Mouse (Mus musculus): ENCODE data around the gene 1700029H14Rik. TPM values are rescaled to one million over a fixed set of nuclear protein-coding genes. Genes with fewer than 3 reads are reported as not detected.

1700029H14Rik gene
- polyA plus RNA-seq, 1 experiment from 2014 or later, result not detected

DNA sequence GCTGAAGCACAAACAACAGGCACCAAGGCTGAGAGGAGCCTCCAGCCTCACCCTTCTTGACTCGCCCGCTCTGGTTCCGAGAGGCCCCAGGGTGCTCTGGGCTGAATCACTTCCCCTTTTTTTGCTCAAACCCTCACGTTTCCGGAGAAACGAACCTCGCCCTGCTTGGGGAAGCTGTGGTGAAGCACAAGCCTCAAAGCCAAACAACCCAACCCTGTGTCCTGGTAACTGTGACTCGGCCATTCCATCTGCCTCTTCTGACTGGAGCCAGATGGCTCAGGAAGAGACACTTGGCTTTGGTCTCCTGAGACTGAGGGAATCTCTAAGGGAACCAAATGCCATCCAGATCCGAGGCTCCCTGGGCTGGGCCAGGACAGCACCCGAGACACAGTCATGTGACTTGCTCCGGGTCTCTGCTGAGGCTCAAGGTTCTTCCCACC lies 32.6 kb upstream of the 1700029H14Rik start:
- H3K9ac ChIP-seq, result no peak overlapping the region
- peaks cover 13% of the 10 kb centered on the region; the same call in 1 of the 2 replicates for H3K4me1 ChIP-seq (replicated peaks)
- no peak for ATAC-seq (ENCODE audit: insufficient number of reproducible peaks, low FRiP score)
- H3K4me2 ChIP-seq, result no peak overlapping the region
- no peaks in the 10 kb centered on the region for H3K9me3 ChIP-seq (replicated peaks)
- H3K27me3 ChIP-seq (replicated peaks), result no peaks in the 10 kb centered on the region
- H3K27ac ChIP-seq (ENCODE audit: poor library complexity, severe bottlenecking), result no peak overlapping the region
- peaks cover 63% of the 10 kb centered on the region for H3K36me3 ChIP-seq
- 65% methylated on average over 11 of the region's 11 CpGs for WGBS
- no peak overlapping the region for H3K4me3 ChIP-seq

DNA sequence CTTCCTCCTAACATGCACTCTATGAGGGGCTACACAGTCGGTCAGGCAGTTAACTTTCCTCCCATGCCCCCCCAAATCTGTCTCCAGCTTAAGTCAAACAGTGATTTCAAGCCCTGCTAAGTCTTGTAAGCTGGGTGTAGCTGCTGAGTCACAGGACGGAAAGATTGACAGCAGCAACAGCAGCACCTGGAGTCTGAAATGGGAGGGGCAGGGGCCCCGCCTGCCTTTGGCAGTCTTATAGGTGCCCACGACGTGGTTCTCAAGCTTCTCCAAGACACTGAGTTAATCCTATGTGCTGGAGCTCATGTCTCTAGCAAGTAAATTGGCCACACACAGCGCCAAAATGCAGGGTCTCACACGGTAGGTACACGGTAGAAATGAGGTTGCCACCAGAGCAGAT lies 31.1 kb upstream of the 1700029H14Rik start:
- ATAC-seq (ENCODE audit: insufficient number of reproducible peaks, low FRiP score), result no peak
- Histone ChIP-seq H3K27me3 (replicated peaks) (no peaks in the 10 kb centered on the region), H3K9me3 (replicated peaks) (no peaks in the 10 kb centered on the region), H3K9ac (no peak overlapping the region), H3K27ac (ENCODE audit: poor library complexity, severe bottlenecking) (no peak overlapping the region), H3K36me3 (peaks cover 77% of the 10 kb centered on the region), H3K4me2 (no peak overlapping the region), H3K4me1 (replicated peaks) (peaks cover 12% of the 10 kb centered on the region), H3K4me3 (no peak overlapping the region)
- 79% methylated on average over 8 of the region's 8 CpGs for WGBS

DNA sequence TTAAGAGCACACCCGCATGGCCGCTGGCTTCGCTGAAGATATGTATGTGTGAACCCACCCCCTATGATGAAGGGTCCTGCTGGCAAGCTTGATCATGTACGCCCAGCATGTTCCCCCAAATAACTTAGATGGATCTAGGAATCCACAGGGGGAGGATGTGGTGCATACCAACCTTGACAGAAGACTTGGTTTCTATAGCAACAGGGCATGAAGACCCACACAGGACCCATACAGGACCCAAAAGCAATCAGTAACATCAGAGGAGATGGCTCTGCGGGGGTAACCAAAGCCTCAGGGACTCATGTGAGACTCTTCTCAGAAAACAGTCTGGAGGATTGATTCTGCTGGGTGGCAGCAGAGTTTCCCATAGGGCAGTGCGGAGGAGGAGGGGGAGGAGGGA lies 29.0 kb upstream of the 1700029H14Rik start:
- H3K27me3 ChIP-seq (replicated peaks), result no peaks in the 10 kb centered on the region
- peaks cover 4% of the 10 kb centered on the region; the same call in 1 of the 2 replicates for H3K4me1 ChIP-seq (replicated peaks)
- H3K9me3 ChIP-seq (replicated peaks), result no peaks in the 10 kb centered on the region
- no peak overlapping the region for H3K4me3 ChIP-seq
- peaks cover 64% of the 10 kb centered on the region for H3K36me3 ChIP-seq
- no peak overlapping the region for H3K27ac ChIP-seq (ENCODE audit: poor library complexity, severe bottlenecking)
- no peak overlapping the region for H3K9ac ChIP-seq
- no peak for ATAC-seq (ENCODE audit: insufficient number of reproducible peaks, low FRiP score)
- WGBS, result 85% methylated on average over 6 of the region's 6 CpGs
- H3K4me2 ChIP-seq, result no peak overlapping the region

DNA sequence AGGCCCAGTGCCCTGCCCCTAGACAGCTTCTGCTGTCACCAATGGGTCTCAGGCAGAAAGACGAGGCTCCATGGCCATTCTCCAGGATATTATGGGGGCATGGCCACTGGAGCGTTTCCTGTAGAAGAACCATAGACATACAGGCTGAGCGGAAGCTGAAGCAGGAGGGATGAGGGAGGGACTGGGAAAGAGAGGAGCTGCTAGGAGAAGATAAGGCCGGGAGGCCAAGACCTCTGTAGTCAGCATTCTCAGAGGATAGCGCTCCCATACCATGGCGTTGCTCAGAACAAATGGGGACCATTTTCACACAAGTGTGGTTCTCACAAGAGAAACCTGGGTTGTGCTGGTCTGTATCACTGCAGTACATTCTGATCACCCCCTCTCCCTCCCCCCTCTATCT lies 26.8 kb upstream of the 1700029H14Rik start:
- Histone ChIP-seq H3K36me3 (peaks cover 67% of the 10 kb centered on the region), H3K4me1 (replicated peaks) (peaks cover 4% of the 10 kb centered on the region; the same call in 1 of the 2 replicates), H3K4me3 (no peak overlapping the region), H3K27me3 (replicated peaks) (no peaks in the 10 kb centered on the region), H3K27ac (ENCODE audit: poor library complexity, severe bottlenecking) (no peak overlapping the region), H3K9me3 (replicated peaks) (no peaks in the 10 kb centered on the region), H3K9ac (no peak overlapping the region), H3K4me2 (no peak overlapping the region)
- peak; percentile 52; the same call in 1 of the 2 replicates for ATAC-seq (ENCODE audit: insufficient number of reproducible peaks, low FRiP score)
- 54% methylated on average over 6 of the region's 6 CpGs for WGBS

DNA sequence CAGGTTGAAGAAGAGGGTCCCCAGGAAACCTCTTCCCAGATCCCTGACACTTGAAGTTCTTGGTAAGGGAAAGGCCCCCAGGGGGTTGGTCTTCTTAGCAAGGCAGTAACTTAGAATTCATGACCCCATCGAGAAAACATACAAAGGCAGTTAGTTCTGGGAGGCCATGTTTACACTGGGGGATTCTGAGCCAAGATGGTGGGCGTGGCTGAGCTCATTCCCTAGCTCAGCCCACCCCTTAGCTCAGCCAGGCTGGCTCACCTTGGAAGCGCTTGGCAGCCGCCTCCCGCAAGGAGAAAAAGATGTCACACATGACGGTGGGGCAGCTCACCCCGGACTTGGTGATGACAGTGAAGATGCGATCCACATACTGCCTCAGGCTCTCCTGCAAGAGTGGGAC lies 22.4 kb upstream of the 1700029H14Rik start:
- no peak for ATAC-seq (ENCODE audit: insufficient number of reproducible peaks, low FRiP score)
- 78% methylated on average over 8 of the region's 8 CpGs for WGBS
- H3K4me3 ChIP-seq, result no peak overlapping the region
- no peak overlapping the region for H3K27ac ChIP-seq (ENCODE audit: poor library complexity, severe bottlenecking)
- no peak overlapping the region for H3K4me2 ChIP-seq
- H3K9me3 ChIP-seq (replicated peaks), result peaks cover 9% of the 10 kb centered on the region; the same call in 1 of the 2 replicates
- peaks cover 4% of the 10 kb centered on the region; the same call in 1 of the 2 replicates for H3K4me1 ChIP-seq (replicated peaks)
- no peaks in the 10 kb centered on the region for H3K27me3 ChIP-seq (replicated peaks)
- H3K9ac ChIP-seq, result no peak overlapping the region
- peaks cover 83% of the 10 kb centered on the region for H3K36me3 ChIP-seq

DNA sequence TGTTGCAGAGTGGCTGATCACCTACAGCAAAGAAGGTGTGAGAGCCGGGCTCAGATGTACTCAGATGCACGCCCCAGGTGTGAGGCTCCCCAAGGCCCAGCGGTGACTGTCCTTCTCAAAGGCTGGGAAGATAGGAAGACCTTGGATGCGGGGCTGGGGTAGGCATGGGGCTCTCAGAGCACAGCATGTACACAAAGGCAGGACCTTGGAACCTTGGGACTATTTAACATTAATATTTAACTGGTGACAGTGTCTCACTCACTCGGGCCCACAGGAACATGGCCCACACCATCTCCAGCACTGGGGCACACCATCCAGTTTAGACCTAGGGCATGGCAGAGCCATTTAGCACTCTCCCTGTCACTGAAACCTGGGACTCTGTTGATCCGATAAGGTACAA lies 15.6 kb upstream of the 1700029H14Rik start:
- Histone ChIP-seq H3K36me3 (peaks cover 98% of the 10 kb centered on the region), H3K4me1 (replicated peaks) (no peaks in the 10 kb centered on the region), H3K27ac (ENCODE audit: poor library complexity, severe bottlenecking) (no peak overlapping the region), H3K4me2 (no peak overlapping the region), H3K4me3 (no peak overlapping the region), H3K9ac (no peak overlapping the region), H3K27me3 (replicated peaks) (no peaks in the 10 kb centered on the region), H3K9me3 (replicated peaks) (peaks cover 5% of the 10 kb centered on the region; the same call in 1 of the 2 replicates)
- no peak for ATAC-seq (ENCODE audit: insufficient number of reproducible peaks, low FRiP score)
- WGBS, result 86% methylated on average over 6 of the region's 6 CpGs

DNA sequence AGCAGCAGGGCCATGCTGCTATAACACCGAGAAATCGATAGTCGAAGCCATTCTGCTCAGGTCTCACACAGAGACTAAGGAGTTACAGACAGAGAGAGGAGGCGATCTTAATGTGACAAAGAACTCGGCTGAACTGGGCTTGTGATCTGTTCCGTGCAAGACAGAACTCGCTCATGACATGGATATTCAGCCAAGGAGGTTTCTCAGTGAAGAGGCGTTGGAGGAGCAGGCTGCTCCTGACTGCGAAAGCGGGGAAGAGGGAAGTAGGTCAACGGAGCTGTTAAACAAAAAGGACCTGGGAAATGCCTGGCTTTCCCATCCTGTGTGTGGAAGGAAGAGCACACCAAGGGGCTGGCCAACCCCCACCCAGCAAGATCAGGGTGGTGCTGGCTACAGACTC lies 9.7 kb upstream of the 1700029H14Rik start:
- no peaks in the 10 kb centered on the region for H3K9me3 ChIP-seq (replicated peaks)
- no peak overlapping the region for H3K27ac ChIP-seq (ENCODE audit: poor library complexity, severe bottlenecking)
- no peaks in the 10 kb centered on the region for H3K27me3 ChIP-seq (replicated peaks)
- 86% methylated on average over 11 of the region's 11 CpGs for WGBS
- H3K4me3 ChIP-seq, result no peak overlapping the region
- H3K4me2 ChIP-seq, result no peak overlapping the region
- no peaks in the 10 kb centered on the region for H3K4me1 ChIP-seq (replicated peaks)
- no peak overlapping the region for H3K9ac ChIP-seq
- no peak for ATAC-seq (ENCODE audit: insufficient number of reproducible peaks, low FRiP score)
- peaks cover 85% of the 10 kb centered on the region for H3K36me3 ChIP-seq

DNA sequence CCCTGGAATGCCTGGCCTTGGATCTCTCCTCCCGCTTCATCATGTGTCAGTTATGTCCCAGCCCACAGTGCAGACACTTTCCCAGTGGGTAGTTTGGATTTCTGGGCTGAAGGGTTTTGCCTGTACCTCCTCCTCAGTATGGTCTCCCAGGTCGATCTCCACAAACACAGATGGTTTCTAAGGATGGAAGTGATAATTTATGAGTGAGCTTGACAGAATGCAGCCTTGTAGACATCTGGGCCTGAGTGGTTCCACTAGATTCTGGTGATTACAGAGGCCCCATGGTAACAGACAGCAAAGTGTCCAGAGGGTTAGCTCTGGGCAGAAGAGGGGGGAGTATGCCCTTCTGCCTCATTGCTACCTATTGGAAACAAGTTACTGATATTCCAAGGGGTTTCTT lies 4.7 kb downstream of the 1700029H14Rik start:
- Histone ChIP-seq H3K9me3 (replicated peaks) (no peaks in the 10 kb centered on the region), H3K4me3 (no peak overlapping the region), H3K27ac (ENCODE audit: poor library complexity, severe bottlenecking) (no peak overlapping the region), H3K9ac (no peak overlapping the region), H3K27me3 (replicated peaks) (no peaks in the 10 kb centered on the region), H3K4me1 (replicated peaks) (no peaks in the 10 kb centered on the region; the same call in 1 of the 2 replicates), H3K36me3 (no peaks in the 10 kb centered on the region), H3K4me2 (no peak overlapping the region)
- ATAC-seq (ENCODE audit: insufficient number of reproducible peaks, low FRiP score), result no peak
- 78% methylated on average over 2 of the region's 2 CpGs for WGBS

DNA sequence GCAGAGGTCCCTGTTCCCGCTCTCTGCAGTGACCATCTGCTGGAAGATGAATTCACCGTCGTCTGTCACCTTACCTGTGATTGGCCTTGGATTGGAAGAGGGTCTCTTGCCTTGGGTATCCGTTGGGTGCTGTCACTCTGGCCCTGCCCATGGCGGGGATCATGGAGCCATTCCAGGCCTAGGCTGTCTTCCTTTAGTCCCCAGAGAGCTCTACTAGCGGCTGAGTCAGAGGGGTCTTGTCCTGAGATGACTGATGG lies 10.8 kb downstream of the 1700029H14Rik start:
- 84% methylated on average over 6 of the region's 6 CpGs for WGBS
- no peak for ATAC-seq (ENCODE audit: insufficient number of reproducible peaks, low FRiP score)

DNA sequence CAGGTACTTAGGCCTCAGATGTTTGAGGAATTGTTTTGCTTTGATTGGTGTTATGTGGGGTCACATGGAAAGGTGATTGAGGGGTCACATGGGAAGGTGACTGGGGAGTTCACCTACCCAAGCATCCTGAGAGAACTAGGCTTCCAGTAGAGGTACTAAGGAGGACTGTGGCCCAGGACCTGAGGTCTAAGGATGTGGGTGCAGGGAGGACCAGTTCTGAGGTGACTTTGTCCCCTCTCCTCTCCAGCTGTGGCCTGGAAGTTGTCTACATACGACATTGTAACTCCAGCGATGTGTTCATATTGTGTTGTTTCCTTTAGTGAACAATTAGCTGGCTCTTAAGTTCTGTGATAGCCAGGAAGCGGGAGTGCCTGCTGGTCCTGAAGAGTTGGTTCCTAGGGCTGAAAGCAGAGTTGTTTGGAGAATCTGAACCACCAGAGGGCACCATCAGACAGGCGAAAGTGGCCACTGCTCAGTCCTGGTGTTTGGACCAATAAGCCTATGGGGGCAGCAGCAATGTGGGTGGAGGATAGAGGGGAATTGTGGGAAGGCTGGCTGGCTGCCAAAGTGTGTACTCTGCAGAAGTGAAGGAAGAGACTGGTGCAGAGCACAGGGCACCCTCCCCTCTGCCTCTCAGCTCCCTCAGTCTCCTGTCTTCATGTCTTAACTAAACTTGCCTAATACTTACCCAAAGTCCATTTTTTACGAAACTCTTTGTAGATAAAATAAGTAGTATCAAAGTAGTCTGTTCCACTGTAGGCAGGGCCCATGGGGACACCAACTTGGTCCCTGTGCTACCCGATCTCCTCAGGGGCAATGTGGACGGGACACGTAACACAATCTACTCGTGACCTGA lies 11.3 kb downstream of the 1700029H14Rik start:
- peak; percentile 79 for ATAC-seq (ENCODE audit: insufficient number of reproducible peaks, low FRiP score)
- H3K4me1 ChIP-seq (replicated peaks), result peaks cover 4% of the 10 kb centered on the region; the same call in 1 of the 2 replicates
- H3K27ac ChIP-seq (ENCODE audit: poor library complexity, severe bottlenecking), result no peak overlapping the region
- no peaks in the 10 kb centered on the region for H3K9me3 ChIP-seq (replicated peaks)
- H3K4me3 ChIP-seq, result no peak overlapping the region
- H3K36me3 ChIP-seq, result no peaks in the 10 kb centered on the region
- no peak overlapping the region for H3K9ac ChIP-seq
- 50% methylated on average over 9 of the region's 9 CpGs for WGBS
- no peak overlapping the region for H3K4me2 ChIP-seq
- 0 out of 2 replicates have a peak, but pooled peaks cover 5% of the 10 kb centered on the region for H3K27me3 ChIP-seq (replicated peaks)

More for the DNA sequence above, 10.8 kb downstream of the 1700029H14Rik start:
- Histone ChIP-seq H3K9ac (no peak overlapping the region), H3K4me2 (no peak overlapping the region), H3K27ac (ENCODE audit: poor library complexity, severe bottlenecking) (no peak overlapping the region), H3K4me1 (replicated peaks) (peaks cover 4% of the 10 kb centered on the region; the same call in 1 of the 2 replicates), H3K9me3 (replicated peaks) (no peaks in the 10 kb centered on the region), H3K4me3 (no peak overlapping the region), H3K36me3 (no peaks in the 10 kb centered on the region), H3K27me3 (replicated peaks) (0 out of 2 replicates have a peak, but pooled peaks cover 5% of the 10 kb centered on the region)

DNA sequence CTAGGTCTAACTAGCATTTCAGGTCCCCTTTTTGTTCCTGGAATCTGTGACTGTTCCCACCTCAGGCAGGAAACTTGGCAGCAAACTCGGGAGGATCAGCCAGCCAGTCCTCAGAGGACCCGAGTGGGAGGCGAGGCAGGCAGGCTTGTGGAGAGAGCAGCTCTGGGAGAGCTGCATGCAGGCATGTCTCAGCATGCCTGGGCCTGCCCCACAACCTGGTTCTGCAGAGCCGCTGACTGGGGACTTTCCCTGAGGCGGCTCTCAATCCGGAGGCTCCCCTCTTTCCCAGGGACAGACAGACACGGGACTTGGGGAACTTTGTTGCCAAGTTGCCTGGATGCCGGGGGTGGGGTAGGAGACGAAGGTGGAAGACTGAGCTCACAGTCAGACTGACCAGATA lies 13.4 kb downstream of the 1700029H14Rik start:
- H3K4me2 ChIP-seq, result no peak overlapping the region
- no peaks in the 10 kb centered on the region for H3K36me3 ChIP-seq
- 46% methylated on average over 9 of the region's 9 CpGs for WGBS
- peaks cover 5% of the 10 kb centered on the region; the same call in 1 of the 2 replicates for H3K9me3 ChIP-seq (replicated peaks)
- 0 out of 2 replicates have a peak, but pooled peaks cover 5% of the 10 kb centered on the region for H3K27me3 ChIP-seq (replicated peaks)
- 0 out of 2 replicates have a peak overlapping the region, but pooled peaks have one; percentile 19 for H3K9ac ChIP-seq
- no peak overlapping the region for H3K27ac ChIP-seq (ENCODE audit: poor library complexity, severe bottlenecking)
- no peak overlapping the region for H3K4me3 ChIP-seq
- ATAC-seq (ENCODE audit: insufficient number of reproducible peaks, low FRiP score), result no peak
- peaks cover 4% of the 10 kb centered on the region; the same call in 1 of the 2 replicates for H3K4me1 ChIP-seq (replicated peaks)
